Comparison of ENCODE assay signal across 9 mouse cellular contexts in genomic region chr7:72149073-72149472, GRCm38 (mm10).
DNase-seq lines count a peak whose midpoint lies in the region; ATAC-seq and TF ChIP-seq lines count a peak whose summit lies in the region.
"Had no signal": no experiment of that assay in that cellular context is flagged by ENCODE, and none has a peak within 500 bp of the region (broad histone marks: within the 10 kb centered on the region; RNA-seq: fewer than 3 reads in every experiment).

No protein-coding gene starts in this region.

- peak in 1 of 2 experiments; percentile 34 for DNase-seq in heart, adult 2 months
- DNase-seq in heart, adult 11 months, result no peak
- DNase-seq in 3134 (ENCODE audit: extremely low read depth, insufficient read length, low spot score) (peak; percentile 2), Patski (ENCODE audit: low read depth, low spot score) (peak; percentile 1)
- DNase-seq in induced T-regulatory cell, adult 2 months (ENCODE audit: low read depth), result peak; percentile 2
- peak; percentile 67 for DNase-seq in lung, postnatal 36 days
- DNase-seq in thymus, adult 18-20 months, result no peak

- no peaks in the 10 kb centered on the region for H3K4me1 ChIP-seq in heart, adult 2 months (ENCODE audit: control insufficient read depth, insufficient read depth, low read length)
- H3K4me1 ChIP-seq in midbrain, embryonic 13.5 days (replicated peaks), result peaks cover 10% of the 10 kb centered on the region

- H3K9me3 ChIP-seq in midbrain, embryonic 13.5 days, result no peaks in the 10 kb centered on the region
- H3K9me3 ChIP-seq: neural tube, embryonic 13.5 days had no signal

- no peaks in the 10 kb centered on the region for H3K79me2 ChIP-seq in heart, adult 2 months (replicated peaks; ENCODE audit: control insufficient read depth, insufficient read depth, low read length)

- TF ChIP-seq CTCF in heart, adult 2 months (IDR thresholded peaks at IDR 0.05), result peak; percentile 76
- peak; percentile 64 for TF ChIP-seq CTCF in Patski (IDR thresholded peaks at IDR 0.05)

- no peak overlapping the region for H3K27ac ChIP-seq in heart, adult 2 months
- no peak overlapping the region for H3K27ac ChIP-seq in midbrain, embryonic 13.5 days
- H3K27ac ChIP-seq: neural tube, embryonic 13.5 days had no signal

- no peak overlapping the region for H3K9ac ChIP-seq in heart, adult 2 months (ENCODE audit: low read depth, low read length)
- no peak overlapping the region for H3K9ac ChIP-seq in midbrain, embryonic 13.5 days (replicated peaks)
- H3K9ac ChIP-seq: neural tube, embryonic 13.5 days had no signal

- ATAC-seq in Patski, result no peak
- ATAC-seq in midbrain, embryonic 13.5 days, result no peak

- CTCF ChIA-PET in Patski (lab: Charles Lee), result interaction anchor here (1.0 to 1.2 kb wide), 2 partner anchors 9 to 17 kb away, joined by 3 to 5 read pairs; no protein-coding TSS in a partner anchor

- no peak for TF ChIP-seq POLR2A in heart, adult 2 months (IDR thresholded peaks at IDR 0.05; ENCODE audit: insufficient read depth, low read depth, low read length)

- H3K36me3 ChIP-seq in heart, adult 2 months (ENCODE audit: control insufficient read depth, insufficient read depth, low read length), result no peaks in the 10 kb centered on the region
- no peaks in the 10 kb centered on the region for H3K36me3 ChIP-seq in midbrain, embryonic 13.5 days
- H3K36me3 ChIP-seq: neural tube, embryonic 13.5 days had no signal

- 22% methylated on average over 3 of the region's 3 CpGs for WGBS in heart, adult 2 months
- WGBS in midbrain, embryonic 13.5 days, result 17% methylated on average over 3 of the region's 3 CpGs

- no peaks in the 10 kb centered on the region for H3K27me3 ChIP-seq in heart, adult 2 months (ENCODE audit: control insufficient read depth, insufficient read depth, low read length)
- H3K27me3 ChIP-seq in Patski, result no peaks in the 10 kb centered on the region
- H3K27me3 ChIP-seq in midbrain, embryonic 13.5 days, result no peaks in the 10 kb centered on the region
- H3K27me3 ChIP-seq: neural tube, embryonic 13.5 days had no signal

- POLR2A ChIA-PET in Patski (lab: Charles Lee), result no interaction called here

- in situ Hi-C loops in Patski (cut with MboI; ENCODE audit: low pct_unique_long_range_greater_than_20kb), result loop anchor here (5.0 to 25.0 kb wide), 3 partner anchors 282 to 1804 kb away; no protein-coding TSS in a partner anchor

- H3K4me2 ChIP-seq in midbrain, embryonic 13.5 days (replicated peaks), result no peak overlapping the region
- H3K4me2 ChIP-seq: neural tube, embryonic 13.5 days had no signal

- H3K4me3 ChIP-seq in heart, adult 2 months, result no peak overlapping the region
- H3K4me3 ChIP-seq in midbrain, embryonic 13.5 days (replicated peaks), result no peak overlapping the region
- H3K4me3 ChIP-seq: neural tube, embryonic 13.5 days had no signal

- no peak for TF ChIP-seq EP300 in heart, adult 2 months (IDR thresholded peaks at IDR 0.05; ENCODE audit: insufficient read depth, low read depth, low read length)

- intact Hi-C loops in heart, adult 2 months (cut with DNase I), result loop anchor here (5.0 to 10.0 kb wide), 2 partner anchors 88 to 284 kb away; no protein-coding TSS in a partner anchor

Comparison
In these comparisons a context has a peak if more than half of its experiments do, and no peak if none do; other contexts are left out.
1. DNase-seq: peak in 3134 (single experiment), Patski (single experiment), induced T-regulatory cell, adult 2 months (single experiment) and lung, postnatal 36 days (single experiment); none in heart, adult 11 months (single experiment) and thymus, adult 18-20 months (0 of 2).